Mouse (Mus musculus) liver, embryonic 11.5 days (tissue): ENCODE results near the gene Impad1. TPM values are rescaled to one million over a fixed set of nuclear protein-coding genes. Genes with fewer than 3 reads are reported as not detected.

Experiments
- ATAC-seq: fragments of 200-750 bp; cut with Nextera tagmentation; replicated peaks from 2 replicates; pipeline ENCODE4 v1.8.0; 2017; ENCODE audit warnings: moderate number of reproducible peaks, mild to moderate bottlenecking, moderate TSS enrichment, moderate library complexity; ENCODE audit not compliant: low FRiP score
- DNase-seq: peaks from one replicate; pipeline ENCODE4 v3.0.0-alpha.2; 2017; ENCODE audit warnings: low spot score
- H3K27ac ChIP-seq: fragments of 300-500 bp; sonication (generic); 2 replicates; pipeline ENCODE4 v1.5.1; 2014; ENCODE audit warnings: mild to moderate bottlenecking, low read depth, low read length, control low read depth
- H3K27me3 ChIP-seq: fragments of 300-500 bp; sonication (generic); replicated peaks from 2 replicates; pipeline ENCODE4 v1.6.1; 2014; ENCODE audit warnings: low read length, mixed read lengths; ENCODE audit not compliant: control insufficient read depth, insufficient read depth
- H3K36me3 ChIP-seq: fragments of 300-500 bp; sonication (generic); 2 replicates; pipeline ENCODE4 v1.6.1; 2014; ENCODE audit warnings: mild to moderate bottlenecking, low read length, moderate library complexity, mixed read lengths; ENCODE audit not compliant: control insufficient read depth, insufficient read depth
- H3K4me1 ChIP-seq: fragments of 300-500 bp; sonication (generic); replicated peaks from 2 replicates; pipeline ENCODE4 v1.6.1; 2014; ENCODE audit warnings: low read length, mixed read lengths; ENCODE audit not compliant: control insufficient read depth, insufficient read depth
- H3K4me2 ChIP-seq: fragments of 300-500 bp; sonication (generic); 2 replicates; pipeline ENCODE4 v1.6.1; 2014; ENCODE audit warnings: mild to moderate bottlenecking, control low read depth, moderate library complexity
- H3K4me3 ChIP-seq: fragments of 300-500 bp; sonication (generic); 2 replicates; pipeline ENCODE4 v1.5.1; 2014; ENCODE audit warnings: low read depth, low read length, control low read depth
- H3K9ac ChIP-seq: fragments of 300-500 bp; sonication (generic); 2 replicates; pipeline ENCODE4 v1.6.1; 2014; ENCODE audit warnings: low read depth, low read length, control low read depth
- H3K9me3 ChIP-seq: fragments of 300-500 bp; sonication (generic); 2 replicates; pipeline ENCODE4 v1.6.1; 2016; ENCODE audit warnings: low read length, inconsistent platforms, mixed read lengths; ENCODE audit not compliant: control insufficient read depth
- WGBS: fragments of 180-500 bp; shearing (Covaris S2); extraction: QIAGEN DNeasy Blood & Tissue Kit; methylation state at CpG from one replicate; pipeline ENCODE4 v1.1.7; 2014; 5-methylcytosine and 5-hydroxymethylcytosine counted together
- polyA plus RNA-seq: library from polyadenylated mRNA; unstranded; fragments of >200 nt; fragmentation: Nextera tagmentation; extraction: Ambion mirVana; gene quantifications from 2 replicates; pipeline ENCODE4 v1.2.1, GENCODE M21; 2014

The Impad1 gene
- polyA plus RNA-seq, 1 experiment from 2014 or later, result 21.4 TPM

- Histone ChIP-seq H3K4me3 (no peak overlapping the region), H3K36me3 (no peaks in the 10 kb centered on the region), H3K27ac (no peak overlapping the region), H3K9me3 (no peaks in the 10 kb centered on the region), H3K27me3 (no peaks in the 10 kb centered on the region), H3K4me2 (no peak overlapping the region), H3K9ac (no peak overlapping the region), H3K4me1 (no peaks in the 10 kb centered on the region)
- ATAC-seq (no peak), DNase-seq (no peak)
- WGBS, result 81% methylated on average over 3 of the region's 3 CpGs
Observed at GRCm38 (mm10) chr4:4726241-4726776, 66.8 kb downstream of the Impad1 start.

GRCm38 (mm10) chr4:4723821-4724220 is 69.3 kb downstream of the Impad1 start:
- DNase-seq, result no peak
- 73% methylated on average over 8 of the region's 8 CpGs for WGBS
- H3K9me3 ChIP-seq, result no peaks in the 10 kb centered on the region
- H3K9ac ChIP-seq, result no peak overlapping the region
- no peaks in the 10 kb centered on the region for H3K4me1 ChIP-seq
- no peaks in the 10 kb centered on the region for H3K27me3 ChIP-seq
- no peak overlapping the region for H3K4me2 ChIP-seq
- H3K4me3 ChIP-seq, result no peak overlapping the region
- no peak overlapping the region for H3K27ac ChIP-seq
- H3K36me3 ChIP-seq, result no peaks in the 10 kb centered on the region
- ATAC-seq, result no peak

DNA sequence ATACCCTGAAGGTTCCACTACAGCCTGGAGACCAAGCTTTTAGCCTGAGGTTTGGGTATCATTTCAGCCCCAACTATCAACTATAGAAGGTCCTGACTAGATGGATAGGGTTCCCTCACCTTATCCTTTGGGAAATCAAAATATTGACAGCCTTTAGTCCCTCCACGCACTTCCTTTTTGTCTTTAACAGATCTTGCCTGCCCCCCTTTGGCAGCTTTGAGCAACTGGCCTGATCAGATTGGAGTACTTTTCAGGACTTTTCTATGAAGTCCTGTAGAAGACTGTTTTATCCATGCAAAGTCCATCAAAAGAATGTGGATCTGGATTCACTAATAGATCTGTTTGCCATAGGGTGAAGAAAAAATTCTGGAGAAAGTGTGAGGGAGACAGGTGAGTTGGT is 71.1 kb downstream of the Impad1 start:
- Histone ChIP-seq H3K36me3 (no peaks in the 10 kb centered on the region), H3K4me1 (no peaks in the 10 kb centered on the region), H3K27me3 (no peaks in the 10 kb centered on the region), H3K9me3 (no peaks in the 10 kb centered on the region), H3K27ac (no peak overlapping the region), H3K4me3 (no peak overlapping the region), H3K4me2 (no peak overlapping the region), H3K9ac (no peak overlapping the region)
- WGBS, result 42% methylated on average over 1 of the region's 1 CpGs
- DNase-seq (no peak), ATAC-seq (no peak)

DNA sequence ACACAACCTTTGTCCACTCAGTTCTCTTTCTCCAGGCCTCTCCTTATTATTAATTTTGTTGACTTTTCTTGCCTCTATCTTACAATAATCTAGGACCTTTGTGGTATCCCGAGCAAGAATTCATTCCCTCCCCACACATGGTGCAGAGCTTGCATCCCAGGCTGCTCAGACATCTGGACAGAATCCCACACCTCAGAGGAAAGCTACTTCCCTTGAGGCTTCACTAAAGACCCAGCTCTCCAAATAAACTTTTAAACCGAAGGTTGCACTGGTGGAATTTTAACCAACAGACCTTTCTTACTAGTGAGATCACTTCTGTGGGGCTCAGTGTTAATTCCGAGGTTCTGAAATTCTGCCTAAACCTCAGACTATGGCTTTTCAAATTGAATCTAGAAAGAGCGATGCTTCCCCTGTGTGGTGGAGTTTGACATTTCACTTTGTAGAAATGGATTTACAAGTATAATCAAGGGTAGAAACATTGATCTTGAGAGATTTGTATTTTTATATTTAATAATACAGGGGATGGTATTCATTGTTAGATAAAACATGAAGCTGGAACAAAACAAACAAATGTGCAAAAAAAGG is 75.3 kb downstream of the Impad1 start:
- Histone ChIP-seq H3K36me3 (no peaks in the 10 kb centered on the region), H3K27ac (no peak overlapping the region), H3K9ac (no peak overlapping the region), H3K27me3 (no peaks in the 10 kb centered on the region), H3K9me3 (no peaks in the 10 kb centered on the region), H3K4me2 (no peak overlapping the region), H3K4me3 (no peak overlapping the region), H3K4me1 (no peaks in the 10 kb centered on the region)
- no peak for ATAC-seq
- DNase-seq, result no peak
- 64% methylated on average over 4 of the region's 4 CpGs for WGBS
